Mouse (Mus musculus) forebrain, embryonic 13.5 days (tissue): Measurements from ENCODE around the gene Dqx1. TPM values are rescaled to one million over a fixed set of nuclear protein-coding genes. Genes with fewer than 3 reads are reported as not detected.

Experiments used
- microRNA counts: library from miRNA; unstranded; fragments of <30 nt; microRNA quantifications from one replicate; lab custom pipeline; 2016
- microRNA-seq: library from miRNA; unstranded; fragments of <30 nt; microRNA quantifications from one replicate; pipeline ENCODE4, GENCODE M21; 2016
- polyA plus RNA-seq: library from polyadenylated mRNA; unstranded; fragments of >200 nt; fragmentation: Nextera tagmentation; extraction: Ambion mirVana; gene quantifications from 2 replicates; pipeline ENCODE4 v1.2.1, GENCODE M21; 2015

Gene Dqx1
- polyA plus RNA-seq, 1 experiment from 2014 or later, result 0.59 TPM

MicroRNA genes within 50 kb of the gene (microRNA counts, 519-probe panel; counts per million panel counts)
- microRNA mmu-miR-3470a+mmu-miR-3470b (lab: Ali Mortazavi, UCI), result 177 counts per million, percentile 53 among the panel's probes with 10 or more counts

Small RNA genes lying within 50 kb of the gene (microRNA-seq; reads per million reads assigned to microRNA genes)
- gene Mir3470a (not detected), gene Mir7040 (not detected)

Other genes with a start within 250 kb of the Dqx1 start
- gene Sema4f, start 118.1 kb upstream of the Dqx1 start, polyA plus RNA-seq, result 5.9 and 7.3 TPM in 2 replicates
- gene M1ap, start 110.9 kb upstream of the Dqx1 start, polyA plus RNA-seq, result not detected in 2 replicates
- 2.8 and 3.8 TPM in 2 replicates for gene Dok1, start 24.4 kb upstream of the Dqx1 start, polyA plus RNA-seq
- gene Loxl3, start 23.7 kb upstream of the Dqx1 start, polyA plus RNA-seq, result 5.4 and 6.2 TPM in 2 replicates
- 144 and 154 TPM in 2 replicates for gene Aup1, start 3.3 kb upstream of the Dqx1 start, polyA plus RNA-seq
- gene Htra2, start 2.6 kb upstream of the Dqx1 start, polyA plus RNA-seq, result 60.6 and 65.8 TPM in 2 replicates
- gene Tlx2, start 12.4 kb downstream of the Dqx1 start, polyA plus RNA-seq, result not detected in 2 replicates
- 46.5 and 47.3 TPM in 2 replicates for gene Pcgf1, start 20.0 kb downstream of the Dqx1 start, polyA plus RNA-seq
- 0.46 TPM in 1 of 2 replicates, not detected in the other for gene Lbx2, start 28.5 kb downstream of the Dqx1 start, polyA plus RNA-seq
- 3.5 and 4.0 TPM in 2 replicates for gene Ccdc142, start 43.8 kb downstream of the Dqx1 start, polyA plus RNA-seq
- gene Gm42688, start 43.8 kb downstream of the Dqx1 start, polyA plus RNA-seq, result 2.3 and 2.6 TPM in 2 replicates
- gene Mrpl53, start 51.2 kb downstream of the Dqx1 start, polyA plus RNA-seq, result 141 and 151 TPM in 2 replicates
- gene Mogs, start 57.7 kb downstream of the Dqx1 start, polyA plus RNA-seq, result 13.5 and 19.2 TPM in 2 replicates
- gene Wbp1, start 63.7 kb downstream of the Dqx1 start, polyA plus RNA-seq, result 239 and 249 TPM in 2 replicates
- gene Ino80b, start 67.6 kb downstream of the Dqx1 start, polyA plus RNA-seq, result 13.2 and 13.3 TPM in 2 replicates
- gene Rtkn, start 77.6 kb downstream of the Dqx1 start, polyA plus RNA-seq, result 10.4 and 10.5 TPM in 2 replicates
- gene Wdr54, start 98.6 kb downstream of the Dqx1 start, polyA plus RNA-seq, result 17.5 and 18.4 TPM in 2 replicates
- gene 1700003E16Rik, start 98.6 kb downstream of the Dqx1 start, polyA plus RNA-seq, result 2.7 and 3.6 TPM in 2 replicates
- 108 and 113 TPM in 2 replicates for gene Dctn1, start 108.1 kb downstream of the Dqx1 start, polyA plus RNA-seq
- 0.34 and 0.62 TPM in 2 replicates for gene Slc4a5, start 162.0 kb downstream of the Dqx1 start, polyA plus RNA-seq